Mouse (Mus musculus) small intestine, adult 2 months (tissue): ENCODE measurements around the gene Lbr. TPM values are rescaled to one million over a fixed set of nuclear protein-coding genes. Genes with fewer than 3 reads are reported as not detected.

Experiments used
- H3K27ac ChIP-seq: fragments of 200-500 bp; 2 replicates; pipeline ENCODE4 v1.5.1; 2012; ENCODE audit warnings: low read depth, low read length, control low read depth, inconsistent platforms; ENCODE audit not compliant: insufficient read depth
- H3K27me3 ChIP-seq: fragments of 200-500 bp; 2 replicates; pipeline ENCODE4 v1.6.1; 2012; ENCODE audit warnings: mild to moderate bottlenecking, moderate library complexity, low read length, inconsistent platforms; ENCODE audit not compliant: control insufficient read depth, insufficient read depth
- H3K36me3 ChIP-seq: fragments of 200-500 bp; 2 replicates; pipeline ENCODE4 v1.6.1; 2012; ENCODE audit warnings: mild to moderate bottlenecking, low read length, control low read depth, inconsistent platforms; ENCODE audit not compliant: control insufficient read depth, insufficient read depth
- H3K4me1 ChIP-seq: fragments of 200-500 bp; 2 replicates; pipeline ENCODE4 v1.6.1; 2012; ENCODE audit warnings: low read length, inconsistent platforms, mixed read lengths; ENCODE audit not compliant: control insufficient read depth, insufficient read depth, insufficient read length
- H3K4me3 ChIP-seq: fragments of 200-500 bp; 2 replicates; pipeline ENCODE4 v1.5.1; 2012; ENCODE audit warnings: low read depth, mild to moderate bottlenecking, control low read depth, inconsistent platforms, low read length, moderate library complexity
- CTCF ChIP-seq: fragments of 200-500 bp; IDR thresholded peaks from 2 replicates; pipeline ENCODE4 v1.5.1; 2012; ENCODE audit warnings: low read depth, mild to moderate bottlenecking, control low read depth, inconsistent platforms, low read length, moderate library complexity, mixed read lengths; ENCODE audit not compliant: insufficient replicate concordance, insufficient read length; ENCODE audit errors: extremely low read depth
- POLR2A ChIP-seq: fragments of 200-500 bp; IDR thresholded peaks from 2 replicates; pipeline ENCODE4 v1.6.1; 2012; ENCODE audit warnings: low read depth, mild to moderate bottlenecking, control low read depth, inconsistent platforms, low read length, moderate library complexity
- WGBS: fragments of 180-500 bp; shearing (Covaris S2); methylation state at CpG from one replicate; pipeline ENCODE4 v1.1.7; 2018; 5-methylcytosine and 5-hydroxymethylcytosine counted together
- polyA plus RNA-seq: library from polyadenylated mRNA; depleted of rRNA; stranded (reverse); fragments of >200 nt; gene quantifications from 2 replicates; pipeline ENCODE4 v1.2.3, GENCODE M21; 2012

Gene Lbr
- polyA plus RNA-seq, 1 experiment, result 13.5 TPM

DNA sequence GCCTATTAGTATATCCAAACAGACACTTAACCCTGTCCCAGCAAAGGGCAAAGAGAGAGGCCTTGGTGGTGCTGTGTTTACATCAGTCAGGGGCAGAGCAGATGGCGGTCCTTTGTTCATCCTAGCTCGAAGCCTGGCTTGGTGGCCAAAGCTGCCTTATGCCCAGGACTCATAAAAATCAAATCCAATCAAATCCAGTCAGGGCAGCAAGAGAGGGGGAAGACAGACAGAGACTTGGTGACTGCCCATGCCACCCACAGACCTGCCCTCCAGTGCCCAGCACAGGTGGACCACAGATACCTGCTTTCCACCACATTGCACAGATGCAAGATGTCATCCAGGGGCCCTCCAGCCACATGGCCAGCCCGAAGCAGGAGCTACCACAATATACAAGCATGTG, 33.8 kb upstream of the Lbr start:
- H3K4me1 ChIP-seq, result peaks cover 12% of the 10 kb centered on the region
- H3K36me3 ChIP-seq, result no peaks in the 10 kb centered on the region
- TF ChIP-seq POLR2A, result no peak
- no peak for TF ChIP-seq CTCF
- H3K27ac ChIP-seq, result no peak overlapping the region
- 85% methylated on average over 3 of the region's 3 CpGs for WGBS
- H3K27me3 ChIP-seq, result no peaks in the 10 kb centered on the region
- H3K4me3 ChIP-seq, result no peak overlapping the region

GRCm38 (mm10) chr1:181873086-181873920, 30.5 kb upstream of the Lbr start:
- Histone ChIP-seq H3K27me3 (no peaks in the 10 kb centered on the region), H3K4me3 (no peak overlapping the region), H3K36me3 (no peaks in the 10 kb centered on the region), H3K4me1 (peaks cover 7% of the 10 kb centered on the region), H3K27ac (no peak overlapping the region)
- no peak for TF ChIP-seq POLR2A
- TF ChIP-seq CTCF, result no peak
- WGBS, result 61% methylated on average over 9 of the region's 9 CpGs

GRCm38 (mm10) chr1:181872639-181873038, 29.8 kb upstream of the Lbr start:
- no peak for TF ChIP-seq POLR2A
- TF ChIP-seq CTCF, result no peak
- no peak overlapping the region for H3K27ac ChIP-seq
- 66% methylated on average over 3 of the region's 3 CpGs for WGBS

GRCm38 (mm10) chr1:181866429-181867280, 23.8 kb upstream of the Lbr start:
- Histone ChIP-seq H3K36me3 (no peaks in the 10 kb centered on the region), H3K27me3 (no peaks in the 10 kb centered on the region), H3K27ac (no peak overlapping the region), H3K4me1 (peaks cover 29% of the 10 kb centered on the region; the same call in 1 of the 2 replicates), H3K4me3 (no peak overlapping the region)
- 76% methylated on average over 6 of the region's 6 CpGs for WGBS
- TF ChIP-seq POLR2A (no peak), CTCF (no peak)

More at GRCm38 (mm10) chr1:181872639-181873038, 29.8 kb upstream of the Lbr start:
- Histone ChIP-seq H3K4me1 (peaks cover 7% of the 10 kb centered on the region; the same call in 1 of the 2 replicates), H3K36me3 (no peaks in the 10 kb centered on the region), H3K27me3 (no peaks in the 10 kb centered on the region), H3K4me3 (no peak overlapping the region)

DNA sequence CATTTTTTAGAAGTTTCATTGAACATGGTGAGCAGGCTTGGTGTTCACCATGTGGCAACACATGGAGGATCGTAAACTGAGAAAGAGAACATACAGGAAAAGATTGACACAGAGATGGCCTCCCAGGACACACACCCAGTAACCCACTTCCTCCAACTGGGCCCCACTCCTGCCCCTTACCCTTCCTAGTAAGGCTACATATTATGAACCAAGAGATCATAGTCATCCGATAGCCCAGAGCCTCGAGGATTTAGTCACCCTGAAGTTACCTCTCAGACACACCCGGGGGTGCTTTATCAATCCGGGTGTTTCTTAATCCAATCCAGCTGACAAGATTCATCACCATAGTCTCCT, 23.0 kb upstream of the Lbr start:
- H3K27ac ChIP-seq, result peak overlapping the region; percentile 93
- WGBS, result 23% methylated on average over 5 of the region's 5 CpGs

GRCm38 (mm10) chr1:181864971-181865862, 22.4 kb upstream of the Lbr start:
- H3K27ac ChIP-seq, result peak overlapping the region; percentile 93
- no peaks in the 10 kb centered on the region for H3K27me3 ChIP-seq
- no peaks in the 10 kb centered on the region for H3K36me3 ChIP-seq
- no peak for TF ChIP-seq CTCF
- TF ChIP-seq POLR2A, result no peak
- peaks cover 36% of the 10 kb centered on the region; the same call in 1 of the 2 replicates for H3K4me1 ChIP-seq
- 21% methylated on average over 11 of the region's 11 CpGs for WGBS
- no peak overlapping the region for H3K4me3 ChIP-seq

More for the DNA sequence above, 23.0 kb upstream of the Lbr start:
- TF ChIP-seq POLR2A (no peak), CTCF (no peak)
- Histone ChIP-seq H3K4me1 (peaks cover 32% of the 10 kb centered on the region; the same call in 1 of the 2 replicates), H3K27me3 (no peaks in the 10 kb centered on the region), H3K4me3 (no peak overlapping the region), H3K36me3 (no peaks in the 10 kb centered on the region)
